Mouse (Mus musculus) forebrain, embryonic 16.5 days (tissue): ENCODE results near the gene Cdc16. TPM values are rescaled to one million over a fixed set of nuclear protein-coding genes. Genes with fewer than 3 reads are reported as not detected.
"Not testable (repeated sequence)": the region's sequence is repeated elsewhere in the genome, so short reads cannot be mapped to it uniquely, and the experiment has no call there.

Experiments
- ATAC-seq: fragments of 200-750 bp; cut with Nextera tagmentation; 2 replicates; pipeline ENCODE4 v1.8.0; 2017; ENCODE audit warnings: mild to moderate bottlenecking, moderate library complexity
- H3K27ac ChIP-seq: fragments of 300-500 bp; sonication (generic); 2 replicates; pipeline ENCODE4 v1.5.1; 2014; ENCODE audit warnings: low read length, control low read depth
- H3K27me3 ChIP-seq: fragments of 300-500 bp; sonication (generic); replicated peaks from 2 replicates; pipeline ENCODE4 v1.6.1; 2014; ENCODE audit warnings: low read length; ENCODE audit not compliant: control insufficient read depth, insufficient read depth
- H3K36me3 ChIP-seq: fragments of 300-500 bp; sonication (generic); 2 replicates; pipeline ENCODE4 v1.6.1; 2014; ENCODE audit not compliant: control insufficient read depth, insufficient read depth
- H3K4me1 ChIP-seq: fragments of 300-500 bp; sonication (generic); replicated peaks from 2 replicates; pipeline ENCODE4 v1.6.1; 2014; ENCODE audit warnings: low read length; ENCODE audit not compliant: control insufficient read depth, insufficient read depth
- H3K4me2 ChIP-seq: fragments of 300-500 bp; sonication (generic); 2 replicates; pipeline ENCODE4 v1.6.1; 2014; ENCODE audit warnings: mild to moderate bottlenecking, low read length, control low read depth
- H3K4me3 ChIP-seq: fragments of 300-500 bp; sonication (generic); replicated peaks from 2 replicates; pipeline ENCODE4 v1.5.1; 2014; ENCODE audit warnings: mild to moderate bottlenecking, low read length, control low read depth
- H3K9ac ChIP-seq: fragments of 300-500 bp; sonication (generic); replicated peaks from 2 replicates; pipeline ENCODE4 v1.6.1; 2014; ENCODE audit warnings: low read depth, low read length, control low read depth
- H3K9me3 ChIP-seq: fragments of 300-500 bp; sonication (generic); 2 replicates; pipeline ENCODE4 v1.6.1; 2016; ENCODE audit warnings: low read length; ENCODE audit not compliant: control insufficient read depth
- WGBS: fragments of 180-500 bp; shearing (Covaris S2); extraction: QIAGEN DNeasy Blood & Tissue Kit; methylation state at CpG from one replicate; pipeline ENCODE4 v1.1.7; 2014; 5-methylcytosine and 5-hydroxymethylcytosine counted together
- polyA plus RNA-seq: library from polyadenylated mRNA; unstranded; fragments of >200 nt; fragmentation: Nextera tagmentation; extraction: Ambion mirVana; gene quantifications from 2 replicates; pipeline ENCODE4 v1.2.1, GENCODE M21; 2015

The Cdc16 gene
- polyA plus RNA-seq, result 172 and 192 TPM in 2 replicates

GRCm38 (mm10) chr8:13756982-13757804 is at the start of gene Cdc16:
Cdc16 (plus strand) TSS chr8:13757676.
- Histone ChIP-seq H3K27ac (peak within 1 kb of the TSS; percentile 60), H3K4me1 (peaks cover 17% of the 10 kb centered on the region), H3K4me2 (peak within 1 kb of the TSS; percentile 64), H3K9me3 (no peaks in the 10 kb centered on the region), H3K27me3 (no peaks in the 10 kb centered on the region), H3K36me3 (peaks cover 5% of the 10 kb centered on the region; the same call in 1 of the 2 replicates), H3K9ac (peak within 1 kb of the TSS; percentile 86), H3K4me3 (peak within 1 kb of the TSS; percentile 87)
- peak; percentile 98 for ATAC-seq
- WGBS, result 9% methylated on average over 40 of the region's 40 CpGs

GRCm38 (mm10) chr8:13708514-13708913 is 49.0 kb upstream of the Cdc16 start:
- H3K27ac ChIP-seq, result no peak overlapping the region
- H3K36me3 ChIP-seq, result no peaks in the 10 kb centered on the region
- no peak overlapping the region for H3K4me2 ChIP-seq
- WGBS, result 93% methylated on average over 5 of the region's 5 CpGs
- H3K9me3 ChIP-seq, result no peaks in the 10 kb centered on the region
- no peak overlapping the region for H3K9ac ChIP-seq
- H3K4me1 ChIP-seq, result peaks cover 8% of the 10 kb centered on the region
- H3K4me3 ChIP-seq, result no peak overlapping the region
- no peak for ATAC-seq
- H3K27me3 ChIP-seq, result no peaks in the 10 kb centered on the region

- ATAC-seq, result no peak
- H3K9me3 ChIP-seq, result no peaks in the 10 kb centered on the region
- H3K27me3 ChIP-seq, result no peaks in the 10 kb centered on the region
- WGBS, result 91% methylated on average over 8 of the region's 8 CpGs
- H3K36me3 ChIP-seq, result no peaks in the 10 kb centered on the region
- no peaks in the 10 kb centered on the region for H3K4me1 ChIP-seq
- H3K9ac ChIP-seq, result no peak overlapping the region
- H3K4me2 ChIP-seq, result no peak overlapping the region
- no peak overlapping the region for H3K4me3 ChIP-seq
- no peak overlapping the region for H3K27ac ChIP-seq
Observed at GRCm38 (mm10) chr8:13718980-13719379, 38.5 kb upstream of the Cdc16 start.

- H3K27ac ChIP-seq, result no peak overlapping the region
- ATAC-seq, result no peak
- H3K4me1 ChIP-seq, result no peaks in the 10 kb centered on the region
- no peak overlapping the region for H3K4me3 ChIP-seq
- H3K9me3 ChIP-seq, result no peaks in the 10 kb centered on the region
- H3K4me2 ChIP-seq, result no peak overlapping the region
- no peak overlapping the region for H3K9ac ChIP-seq
- H3K27me3 ChIP-seq, result no peaks in the 10 kb centered on the region
- H3K36me3 ChIP-seq, result no peaks in the 10 kb centered on the region
Observed at GRCm38 (mm10) chr8:13725722-13726121, 31.8 kb upstream of the Cdc16 start.

- 45% methylated on average over 10 of the region's 10 CpGs for WGBS
- Histone ChIP-seq H3K9me3 (no peaks in the 10 kb centered on the region), H3K36me3 (no peaks in the 10 kb centered on the region), H3K27me3 (no peaks in the 10 kb centered on the region), H3K4me3 (no peak overlapping the region), H3K4me2 (no peak overlapping the region), H3K27ac (no peak overlapping the region), H3K9ac (no peak overlapping the region), H3K4me1 (no peaks in the 10 kb centered on the region)
- ATAC-seq, result no peak
Observed at GRCm38 (mm10) chr8:13727469-13728094, 29.9 kb upstream of the Cdc16 start.

GRCm38 (mm10) chr8:13740323-13740770 is 17.1 kb upstream of the Cdc16 start:
- no peaks in the 10 kb centered on the region for H3K4me1 ChIP-seq
- H3K36me3 ChIP-seq, result no peaks in the 10 kb centered on the region
- H3K9ac ChIP-seq, result no peak overlapping the region
- no peak for ATAC-seq
- 48% methylated on average over 6 of the region's 6 CpGs for WGBS
- H3K27me3 ChIP-seq, result no peaks in the 10 kb centered on the region
- no peaks in the 10 kb centered on the region for H3K9me3 ChIP-seq
- H3K27ac ChIP-seq, result no peak overlapping the region
- H3K4me2 ChIP-seq, result no peak overlapping the region
- H3K4me3 ChIP-seq, result no peak overlapping the region

GRCm38 (mm10) chr8:13740817-13741613 is 16.5 kb upstream of the Cdc16 start:
- WGBS, result 89% methylated on average over 7 of the region's 7 CpGs
- Histone ChIP-seq H3K4me3 (no peak overlapping the region), H3K27ac (no peak overlapping the region)

GRCm38 (mm10) chr8:13746212-13746611 is 11.3 kb upstream of the Cdc16 start:
- not testable (repeated sequence) for H3K4me1 ChIP-seq, ATAC-seq, H3K4me2 ChIP-seq, H3K9ac ChIP-seq, H3K4me3 ChIP-seq, H3K27me3 ChIP-seq, H3K36me3 ChIP-seq, H3K27ac ChIP-seq, H3K9me3 ChIP-seq
- WGBS, result 90% methylated on average over 5 of the region's 6 CpGs

More at GRCm38 (mm10) chr8:13740817-13741613, 16.5 kb upstream of the Cdc16 start:
- ATAC-seq, result no peak
- Histone ChIP-seq H3K27me3 (no peaks in the 10 kb centered on the region), H3K9ac (no peak overlapping the region), H3K36me3 (no peaks in the 10 kb centered on the region), H3K4me1 (no peaks in the 10 kb centered on the region), H3K9me3 (no peaks in the 10 kb centered on the region), H3K4me2 (no peak overlapping the region)

- no peak for ATAC-seq
Observed at GRCm38 (mm10) chr8:13747626-13748025, 9.8 kb upstream of the Cdc16 start.

More at GRCm38 (mm10) chr8:13747626-13748025, 9.8 kb upstream of the Cdc16 start:
- Histone ChIP-seq H3K27me3 (no peaks in the 10 kb centered on the region), H3K9ac (no peak overlapping the region), H3K27ac (no peak overlapping the region), H3K9me3 (no peaks in the 10 kb centered on the region), H3K4me1 (no peaks in the 10 kb centered on the region), H3K4me3 (no peak overlapping the region), H3K4me2 (no peak overlapping the region), H3K36me3 (no peaks in the 10 kb centered on the region)
- 32% methylated on average over 3 of the region's 3 CpGs for WGBS
